Mouse (Mus musculus): Measurements from ENCODE around the gene Gm21904. TPM values are rescaled to one million over a fixed set of nuclear protein-coding genes. Genes with fewer than 3 reads are reported as not detected.
"Not testable (repeated sequence)": the region's sequence is repeated elsewhere in the genome, so short reads cannot be mapped to it uniquely, and the experiment has no call there.

The Gm21904 gene
- total RNA-seq (2014; fragmentation: Nextera tagmentation), result not detected in 2 replicates
- total RNA-seq (2017), result not detected in 2 replicates
- polyA plus RNA-seq (2012), result not detected in 2 replicates

- not testable (repeated sequence) for H3K36me3 ChIP-seq (replicated peaks); H3K4me1 ChIP-seq (ENCODE audit: insufficient read depth, low read depth, low read length); H3K4me3 ChIP-seq (ENCODE audit: low read depth, low read length); DNase-seq (ENCODE audit: low spot score); H3K9me3 ChIP-seq (replicated peaks); ATAC-seq (ENCODE audit: extremely low read depth, insufficient number of reproducible peaks, low FRiP score, poor library complexity, severe bottlenecking); H3K27me3 ChIP-seq (ENCODE audit: insufficient read depth, low read length)
Observed at GRCm38 (mm10) chrY:17846166-17846565, at the start of gene Gm21904. Gm21904 (minus strand) TSS chrY:17846266.

- not testable (repeated sequence) for H3K9me3 ChIP-seq (replicated peaks); H3K36me3 ChIP-seq (replicated peaks); H3K27me3 ChIP-seq (ENCODE audit: insufficient read depth, low read length); ATAC-seq (ENCODE audit: extremely low read depth, insufficient number of reproducible peaks, low FRiP score, poor library complexity, severe bottlenecking); H3K4me3 ChIP-seq (ENCODE audit: low read depth, low read length); DNase-seq (ENCODE audit: low spot score); H3K4me1 ChIP-seq (ENCODE audit: insufficient read depth, low read depth, low read length)
Observed at GRCm38 (mm10) chrY:17874441-17874840, 28.4 kb upstream of the Gm21904 start, which contains the start of the genes Gm20772 and Gm20831. Gm20772 (plus strand) TSS chrY:17874741. Gm20831 (plus strand) TSS chrY:17874741.

Other genes starting within 250 kb of the Gm21904 start
- not detected in 2 replicates for gene Gm20772, start 28.5 kb upstream of the Gm21904 start, total RNA-seq (2014; fragmentation: Nextera tagmentation)
- not detected in 2 replicates for gene Gm20772, start 28.5 kb upstream of the Gm21904 start, total RNA-seq (2017)
- gene Gm20772, start 28.5 kb upstream of the Gm21904 start, polyA plus RNA-seq (2012), result not detected in 2 replicates
- gene Gm20831, start 28.5 kb upstream of the Gm21904 start, total RNA-seq (2014; fragmentation: Nextera tagmentation), result not detected in 2 replicates
- not detected in 2 replicates for gene Gm20831, start 28.5 kb upstream of the Gm21904 start, total RNA-seq (2017)
- not detected in 2 replicates for gene Gm20831, start 28.5 kb upstream of the Gm21904 start, polyA plus RNA-seq (2012)
- not detected in 2 replicates for gene Srsy, start 91.1 kb upstream of the Gm21904 start, total RNA-seq (2014; fragmentation: Nextera tagmentation)
- gene Srsy, start 91.1 kb upstream of the Gm21904 start, total RNA-seq (2017), result not detected in 2 replicates
- not detected in 2 replicates for gene Srsy, start 91.1 kb upstream of the Gm21904 start, polyA plus RNA-seq (2012)
- not detected in 2 replicates for gene Gm21764, start 215.5 kb upstream of the Gm21904 start, total RNA-seq (2014; fragmentation: Nextera tagmentation)
- gene Gm21764, start 215.5 kb upstream of the Gm21904 start, total RNA-seq (2017), result not detected in 2 replicates
- not detected in 2 replicates for gene Gm21764, start 215.5 kb upstream of the Gm21904 start, polyA plus RNA-seq (2012)
- not detected in 2 replicates for gene Ssty1, start 242.8 kb upstream of the Gm21904 start, total RNA-seq (2014; fragmentation: Nextera tagmentation)
- gene Ssty1, start 242.8 kb upstream of the Gm21904 start, total RNA-seq (2017), result not detected in 2 replicates
- gene Ssty1, start 242.8 kb upstream of the Gm21904 start, polyA plus RNA-seq (2012), result not detected in 2 replicates